Mouse (Mus musculus): Measurements from ENCODE around the gene Klrg1.
A peak's percentile ranks its signal among the peaks of the same experiment; 100 is the strongest.

Gene Klrg1

DNA sequence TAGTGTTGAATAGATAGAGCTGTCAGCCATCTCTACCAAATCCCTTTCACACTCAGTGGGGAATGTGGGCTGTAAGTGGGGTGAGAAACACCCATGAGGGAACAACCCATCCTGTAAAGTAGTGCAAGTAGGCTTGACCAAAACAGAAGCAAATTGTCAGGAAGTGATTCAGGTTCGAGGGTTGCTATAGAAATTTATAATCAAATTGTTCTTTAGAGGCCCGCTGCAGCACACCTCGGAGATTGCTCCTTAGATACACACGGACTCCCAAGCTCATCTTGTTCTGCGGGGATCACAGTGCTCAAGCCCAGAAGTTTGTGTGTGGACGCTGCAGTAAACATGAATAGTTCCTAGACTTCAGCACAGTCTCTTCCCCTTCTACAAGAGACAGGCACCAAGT lies at the start of gene Klrg1:
Gene Klrg1 (minus strand): TSS at position 101 of the 400 bp plus-strand sequence.
- no peak for DNase-seq

DNA sequence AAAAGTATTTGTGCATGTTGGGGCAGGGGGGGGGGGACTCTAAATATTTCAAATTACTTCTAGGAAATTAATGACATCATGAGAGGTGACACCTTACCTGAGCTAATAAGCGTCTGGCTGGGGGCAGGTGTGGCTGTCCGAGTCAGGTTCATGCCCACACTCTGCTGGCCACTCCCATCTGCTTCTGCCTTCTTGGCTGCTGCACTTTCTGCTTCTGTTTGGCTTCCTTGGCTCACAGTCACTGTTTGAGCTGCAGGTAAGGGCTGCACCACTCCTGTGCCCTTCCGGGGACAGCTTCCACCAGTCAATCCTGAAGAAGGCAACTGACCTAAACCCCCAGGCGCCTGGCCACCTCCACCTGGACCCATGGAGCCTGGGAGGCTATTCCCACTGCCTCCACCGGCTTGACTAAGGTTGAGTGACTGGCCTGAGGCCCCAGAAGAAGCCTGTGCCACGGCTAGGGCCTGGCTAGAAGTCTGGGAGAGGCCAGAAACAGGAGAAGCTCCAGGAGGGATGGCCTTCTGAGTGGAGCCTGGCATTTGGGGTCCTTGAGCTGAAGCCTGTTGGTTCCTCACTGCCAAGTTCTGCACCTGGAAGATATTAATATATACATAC lies 42.8 kb upstream of the Klrg1 start:
- peak; percentile 29 to 58 for DNase-seq

DNA sequence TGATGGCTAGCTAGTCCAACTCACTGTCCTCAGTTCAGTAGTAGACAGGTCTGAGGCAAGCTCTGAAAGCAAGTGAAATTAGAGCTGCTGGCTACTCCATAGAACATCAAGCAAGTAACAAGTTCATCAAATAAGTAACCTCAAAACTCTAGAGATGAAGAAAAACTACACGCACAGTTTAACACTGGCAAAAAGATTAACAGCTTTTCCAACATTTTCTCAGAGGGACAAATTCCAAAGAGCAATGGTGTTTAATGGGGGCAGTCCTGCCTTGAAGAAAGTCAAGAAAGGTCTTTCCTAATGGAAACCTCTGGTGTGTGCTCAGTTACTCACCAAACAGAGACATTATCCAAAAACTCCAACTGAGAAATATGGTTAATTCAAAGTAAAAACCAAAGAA lies 36.0 kb upstream of the Klrg1 start:
- DNase-seq, result no peak

DNA sequence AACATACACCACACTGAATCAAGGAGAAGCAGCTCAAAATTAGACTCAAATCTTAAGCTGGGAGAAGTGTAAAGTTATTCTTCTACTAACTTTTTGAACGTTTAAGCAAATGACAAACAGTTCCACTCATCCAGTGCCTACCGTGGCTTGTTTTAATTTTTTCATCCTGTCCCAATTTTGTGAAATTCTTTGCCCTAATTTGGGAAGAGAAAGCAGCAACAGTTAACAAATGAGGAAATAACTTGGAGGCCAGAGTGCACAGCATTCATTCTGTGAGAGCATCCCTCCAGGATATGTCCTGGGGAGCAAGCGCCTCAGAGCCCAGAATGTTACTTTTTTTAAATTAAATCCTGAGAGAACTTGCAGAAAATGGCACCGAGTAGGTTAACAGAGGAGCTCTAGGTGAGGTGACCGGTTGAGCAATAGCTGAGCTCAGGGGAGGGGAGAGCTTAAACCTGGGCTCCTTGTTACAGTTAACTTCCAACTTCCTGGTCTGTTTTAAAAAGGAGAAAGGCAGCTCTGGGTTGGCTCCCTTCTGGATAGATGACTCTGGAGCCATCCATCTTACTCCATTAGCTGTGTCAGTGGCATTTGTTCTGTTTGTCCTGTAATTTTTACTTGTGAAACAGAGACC lies 27.6 kb upstream of the Klrg1 start:
- DNase-seq, result no peak

DNA sequence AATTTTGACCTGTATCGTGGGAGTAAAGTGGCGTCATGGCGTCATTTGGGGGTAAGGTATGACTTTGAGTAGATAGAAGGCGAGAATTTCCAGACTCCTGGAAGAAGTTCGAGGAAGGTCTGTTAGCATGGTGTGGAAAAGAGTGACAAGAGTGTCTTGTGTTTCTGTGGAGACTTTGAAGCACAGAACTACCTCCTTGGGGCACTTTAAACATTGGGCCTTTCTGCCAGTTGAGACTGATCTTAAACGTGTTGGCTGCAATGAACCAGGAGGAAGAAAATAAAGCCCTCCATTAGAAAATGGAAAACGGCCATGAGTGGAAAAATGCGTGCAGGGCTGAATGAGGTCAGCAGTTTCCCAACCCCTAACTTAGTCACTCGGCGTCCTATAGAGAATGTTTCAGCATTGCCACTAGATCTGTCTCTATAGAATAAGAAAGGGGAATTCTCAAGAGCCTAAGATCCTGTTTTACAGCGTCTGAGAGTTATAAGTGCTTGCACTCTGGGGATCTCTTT lies 26.8 kb upstream of the Klrg1 start:
- no peak for DNase-seq

DNA sequence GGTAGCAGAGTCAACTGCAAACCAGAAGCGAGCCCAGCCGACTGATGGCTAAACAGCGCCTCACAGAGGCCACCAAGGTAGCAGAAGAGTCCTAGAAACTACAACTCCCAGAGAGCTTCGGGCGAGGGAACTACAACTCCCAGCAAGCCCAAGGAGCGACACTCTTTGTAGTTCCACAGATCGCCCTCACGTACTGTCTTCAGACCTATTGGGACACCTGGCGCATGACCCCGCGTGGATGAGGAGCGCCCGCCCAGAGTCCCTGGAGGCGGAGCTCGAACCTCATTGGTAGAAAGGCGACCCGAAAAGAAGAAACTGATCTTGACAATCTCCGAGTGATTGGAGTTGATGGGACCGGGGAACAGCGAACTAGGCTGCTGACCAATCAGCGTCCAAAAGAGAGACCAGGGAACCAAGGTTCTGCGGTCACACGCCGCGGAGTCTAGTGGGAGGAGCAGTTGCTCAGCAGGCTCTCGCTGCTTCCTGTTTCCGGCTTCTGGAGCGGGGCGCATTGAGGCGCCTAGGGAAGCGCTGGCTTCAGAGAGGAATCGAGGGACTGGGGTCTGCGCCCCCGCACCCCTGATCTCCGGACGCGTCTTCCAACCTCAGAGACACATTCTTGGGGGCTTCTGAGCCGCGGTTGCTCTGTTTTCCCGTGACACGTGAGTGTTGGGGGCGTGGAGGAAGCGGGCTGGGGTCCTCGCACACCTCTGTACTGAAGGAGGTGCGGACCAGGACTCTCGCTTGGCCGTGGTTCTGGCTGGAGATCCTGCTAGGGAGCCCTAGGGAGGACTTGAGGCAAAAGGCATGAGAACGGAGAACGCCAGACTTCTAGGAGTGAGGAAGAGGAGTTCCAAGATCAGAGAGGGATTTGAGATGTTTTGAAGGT lies 26.1 kb upstream of the Klrg1 start, which contains the start of gene M6pr:
Gene M6pr (plus strand): TSS at position 216 of the 889 bp plus-strand sequence.
- peak; percentile 96 to 99 for DNase-seq

DNA sequence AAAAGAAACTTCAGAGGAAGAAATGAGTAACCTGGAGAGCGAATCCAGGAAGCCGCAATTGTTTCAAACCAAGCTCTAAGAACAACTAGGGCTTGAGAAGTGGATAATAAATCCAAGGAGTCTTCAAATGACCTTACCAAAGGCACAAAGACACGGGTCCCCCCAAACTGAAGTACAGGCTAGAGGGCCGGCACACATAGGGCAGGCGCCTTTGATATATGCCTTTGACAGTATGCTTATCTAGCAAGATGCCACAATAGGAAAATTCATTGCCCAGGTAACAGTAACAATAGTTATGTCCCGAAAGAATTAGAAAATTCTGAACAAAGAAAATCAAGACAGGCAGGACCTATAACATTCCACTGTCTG lies 25.4 kb upstream of the Klrg1 start:
- no peak for DNase-seq

DNA sequence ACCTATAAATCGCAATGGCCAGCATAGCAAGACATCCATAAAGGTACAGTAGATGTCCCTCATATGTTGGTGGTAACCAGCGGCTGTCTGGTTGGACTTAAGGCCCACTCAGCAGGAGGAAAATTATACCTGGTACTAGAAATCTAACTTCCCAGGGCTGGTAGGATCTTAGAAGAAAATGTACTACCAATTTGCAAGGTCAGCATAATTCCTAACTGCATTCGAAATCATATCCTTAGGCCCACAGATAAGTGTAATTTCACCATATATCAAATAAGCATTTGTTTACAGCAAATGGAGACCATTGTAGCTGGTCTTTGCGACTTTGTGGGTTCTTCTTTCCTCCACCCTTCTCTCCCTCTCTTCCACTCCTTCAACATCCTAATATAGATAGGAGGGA lies 24.0 kb upstream of the Klrg1 start:
- DNase-seq, result no peak

DNA sequence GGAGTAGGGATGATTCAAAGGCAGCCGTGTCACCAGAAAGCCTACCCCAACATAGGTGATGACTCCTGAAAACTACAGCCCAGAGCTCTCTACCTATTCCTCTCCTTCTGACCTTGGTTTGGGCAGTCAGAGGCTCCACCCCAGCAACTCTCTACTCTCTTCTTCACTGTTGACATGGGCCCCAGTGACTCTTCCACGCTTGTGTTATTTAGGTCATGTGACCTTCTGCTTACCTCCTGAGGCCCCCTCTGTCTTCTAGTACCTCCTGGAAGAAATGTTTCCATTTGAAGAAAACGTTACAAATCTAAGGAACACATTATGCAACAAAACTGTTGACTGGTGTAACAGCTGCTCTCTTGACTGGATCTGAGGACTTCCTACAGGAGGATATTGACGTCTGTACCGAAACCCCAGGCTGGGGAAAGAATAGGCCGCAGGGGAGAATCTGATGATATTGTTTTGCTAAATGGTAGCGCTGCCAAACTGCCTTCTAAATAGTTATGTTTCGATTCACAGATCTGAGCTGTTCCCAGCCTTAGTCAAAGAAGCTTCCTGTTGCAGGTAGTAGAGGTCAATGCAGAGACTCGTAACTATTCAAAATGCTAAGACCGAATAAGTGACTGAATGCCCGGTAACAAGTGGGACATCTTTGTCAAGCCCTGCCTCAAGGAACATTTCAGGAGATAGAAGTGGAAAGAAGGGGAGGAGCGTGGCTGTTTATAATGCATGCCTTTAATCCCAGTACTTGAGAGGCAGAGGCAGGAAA lies 22.3 kb upstream of the Klrg1 start:
- DNase-seq, result no peak

DNA sequence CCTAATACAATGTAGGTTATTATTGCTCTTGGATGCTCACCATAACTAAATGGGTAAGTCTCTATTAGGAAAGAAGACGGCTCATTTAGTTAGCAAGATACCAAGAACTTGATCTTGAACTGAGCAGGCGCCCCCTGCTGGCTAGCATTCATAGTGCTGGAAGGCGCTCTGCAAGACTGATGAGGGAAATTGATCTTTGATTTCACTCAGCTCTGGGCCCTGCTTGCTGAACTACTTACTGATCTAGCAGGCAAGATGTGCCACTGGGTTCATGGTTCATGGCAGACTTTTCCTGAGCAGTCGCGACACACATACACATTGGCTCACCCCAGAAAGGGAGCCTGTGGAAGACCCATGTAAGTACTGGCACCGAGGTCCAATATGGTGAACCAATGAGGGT lies 21.7 kb upstream of the Klrg1 start:
- peak; percentile 78 to 91 for DNase-seq

DNA sequence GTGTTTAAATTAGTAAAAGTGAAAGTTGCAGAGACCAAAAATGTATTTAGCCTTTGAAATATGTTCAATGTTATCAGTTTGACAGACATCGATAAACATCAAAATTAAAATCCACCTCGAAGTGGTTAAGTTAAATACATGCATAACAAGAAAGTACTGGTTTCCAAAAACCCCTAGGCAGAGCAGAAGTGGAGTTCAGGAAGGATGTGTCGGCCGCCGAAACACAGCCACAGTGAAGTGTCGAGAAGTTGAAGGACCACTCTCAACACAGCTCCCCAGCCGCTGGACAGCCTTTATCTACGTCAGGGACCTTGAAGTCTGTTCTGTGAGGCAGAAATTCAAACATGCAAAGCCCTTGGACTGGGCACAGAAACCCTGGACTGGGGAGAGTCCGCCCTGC lies 20.8 kb upstream of the Klrg1 start:
- no peak for DNase-seq

DNA sequence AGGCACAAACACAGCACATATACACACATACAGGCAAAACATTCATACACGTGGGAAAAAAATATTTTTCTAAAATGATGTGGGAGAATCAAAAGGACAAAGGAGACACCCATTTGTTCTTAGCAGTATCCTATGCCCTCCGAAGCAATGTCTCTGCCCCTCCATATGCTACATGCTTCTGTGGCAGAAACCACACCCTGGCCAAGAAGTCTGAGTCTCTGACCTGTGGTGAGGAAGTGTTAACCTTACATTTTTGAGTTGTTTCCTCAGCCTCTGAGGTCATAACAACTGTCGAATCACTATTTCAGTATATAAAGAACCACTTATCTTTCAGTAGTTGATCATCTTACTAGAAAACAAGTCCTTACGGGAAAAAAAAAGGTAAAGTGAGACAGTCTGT lies 20.0 kb upstream of the Klrg1 start:
- DNase-seq, result no peak

DNA sequence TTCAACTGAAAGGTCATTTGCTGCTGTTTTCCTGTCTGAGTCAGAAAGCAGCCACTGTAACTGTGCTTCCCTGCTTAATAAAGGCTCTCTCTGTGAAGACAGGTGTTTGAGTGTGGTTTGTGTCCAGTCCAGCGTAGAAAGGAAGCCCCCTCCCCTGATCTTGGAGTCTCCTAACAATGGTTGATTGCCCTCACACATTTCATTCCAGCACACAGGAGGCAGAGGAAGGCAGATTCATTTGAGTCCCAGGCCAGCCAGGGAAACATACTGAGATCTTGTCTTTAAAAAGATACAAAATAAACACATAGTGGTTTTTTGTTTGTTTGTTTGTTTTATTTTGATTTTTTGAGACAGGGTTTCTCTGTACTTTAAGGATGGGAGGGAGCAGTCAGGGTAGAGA lies 19.4 kb upstream of the Klrg1 start:
- DNase-seq, result no peak

DNA sequence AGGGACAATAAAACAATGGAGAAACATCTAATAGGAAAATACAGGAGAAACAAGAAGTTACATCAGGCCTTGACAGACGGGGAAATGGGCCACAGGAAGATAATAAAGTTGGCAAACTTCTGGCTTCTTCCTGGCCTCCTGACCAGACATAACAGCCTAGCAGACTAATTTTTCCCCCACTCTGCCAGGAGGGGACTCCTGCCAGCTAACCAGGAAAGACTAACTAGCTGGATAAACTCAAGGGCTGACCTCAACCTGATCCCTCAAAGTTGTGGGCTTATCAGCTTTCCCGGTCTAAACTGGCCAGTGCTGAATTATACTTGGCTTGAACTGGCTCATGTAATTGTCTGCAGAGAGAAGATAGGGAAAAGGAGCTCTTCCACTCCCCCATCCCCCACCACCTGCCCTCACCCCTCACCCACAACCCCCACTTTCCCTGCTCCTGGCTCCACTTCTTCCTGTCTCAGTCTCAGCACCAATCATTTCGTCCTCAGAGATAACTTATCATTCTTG lies 17.0 kb upstream of the Klrg1 start:
- DNase-seq, result no peak

DNA sequence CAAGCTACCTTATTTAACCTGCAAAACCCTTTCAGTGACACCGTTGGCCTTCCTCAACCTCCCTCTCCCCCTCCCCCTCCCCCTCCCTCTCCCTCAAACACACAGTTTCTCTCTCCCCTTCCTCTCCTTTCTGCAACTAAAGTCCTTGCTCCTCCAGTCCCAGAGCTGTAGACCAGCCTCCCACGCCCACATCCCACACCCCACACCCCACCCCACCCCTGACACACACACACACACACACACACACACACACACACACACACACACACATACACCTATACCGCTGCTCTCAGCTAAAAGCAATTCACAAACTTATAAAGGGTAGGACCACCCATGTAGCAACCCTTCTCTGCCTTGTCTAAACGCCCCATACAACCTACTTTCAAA lies 15.5 kb upstream of the Klrg1 start:
- DNase-seq, result no peak

DNA sequence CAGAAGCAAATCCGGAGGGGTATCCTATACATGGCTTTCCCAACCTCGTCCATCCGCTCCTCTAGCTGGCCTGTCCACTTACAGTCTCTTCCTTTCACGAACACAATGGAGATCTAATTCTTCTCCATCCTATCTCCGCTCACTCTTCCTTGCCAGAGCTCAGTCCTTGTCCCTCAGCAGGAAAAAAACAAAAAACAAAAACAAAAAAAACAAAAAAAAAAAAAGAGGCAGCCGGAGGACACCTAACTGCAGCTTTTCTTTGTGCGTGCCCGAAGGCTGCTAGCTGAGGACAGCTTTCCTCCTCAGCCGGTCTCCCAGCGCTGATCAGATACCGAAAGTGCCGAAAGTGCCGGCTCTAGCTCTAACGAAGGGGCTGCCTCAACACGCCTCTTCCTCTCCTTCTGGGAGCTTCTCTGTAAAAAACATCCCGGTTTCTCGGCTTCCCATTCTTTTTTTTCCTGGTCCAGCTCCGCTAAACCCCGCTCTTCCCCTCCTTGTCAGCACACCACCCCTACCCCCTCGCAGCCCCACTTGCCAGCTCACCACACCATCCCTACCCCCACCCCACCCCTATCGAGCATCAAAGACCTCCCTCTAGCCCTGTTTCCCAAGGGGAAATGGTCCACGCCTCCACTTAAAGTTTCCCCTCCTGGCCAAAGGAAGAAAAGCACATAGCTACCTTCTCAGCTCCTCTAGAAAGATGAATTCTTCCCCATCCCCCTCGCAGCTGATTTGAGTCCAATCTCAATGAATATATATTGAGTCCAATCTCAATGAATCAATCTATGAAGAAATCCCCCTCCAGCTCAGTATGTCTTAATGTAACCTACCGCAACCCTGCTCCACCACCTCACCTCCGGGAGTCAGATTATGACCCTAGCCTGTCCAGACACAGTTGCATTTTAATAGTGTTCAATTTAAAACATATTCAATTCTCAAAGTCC lies 14.9 kb upstream of the Klrg1 start:
- peak in 1 of 2 experiments; percentile 13 for DNase-seq

DNA sequence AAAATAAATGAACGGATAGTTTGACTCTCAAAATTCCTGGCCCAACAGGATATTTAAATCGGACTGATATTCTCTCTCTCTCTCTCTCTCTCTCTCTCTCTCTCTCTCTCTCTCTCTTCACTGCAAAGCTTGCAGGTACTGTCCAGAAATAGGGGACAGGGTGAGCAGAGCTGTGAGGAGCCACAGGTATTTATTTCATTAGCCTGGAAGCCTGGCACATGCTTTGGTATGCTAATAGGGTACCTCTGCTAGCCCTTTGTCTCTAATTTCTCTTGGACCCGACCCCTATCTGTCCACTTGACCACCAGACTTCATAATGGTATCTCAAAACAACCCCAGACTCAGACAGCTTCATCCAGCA lies 14.2 kb upstream of the Klrg1 start:
- no peak for DNase-seq

DNA sequence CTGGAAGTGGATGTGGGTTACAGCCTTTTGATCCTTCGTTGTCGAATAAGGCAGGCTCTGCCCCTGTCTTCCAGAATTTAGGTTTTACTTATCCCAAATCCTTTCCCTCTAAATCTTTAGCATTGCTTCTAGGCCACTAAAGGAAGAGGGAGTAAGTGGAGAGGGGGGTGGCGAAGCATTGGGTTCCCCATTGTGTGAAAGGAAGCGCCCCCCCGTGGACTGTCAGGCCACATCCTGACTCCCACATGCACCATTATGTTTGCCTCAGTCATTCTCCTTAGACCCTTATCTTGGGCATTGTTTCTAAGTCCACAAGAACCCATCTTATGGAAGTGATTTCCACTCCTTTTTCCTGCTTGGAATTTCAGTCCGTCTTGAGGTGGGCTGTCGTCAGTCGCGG lies 12.6 kb upstream of the Klrg1 start:
- no peak for DNase-seq

DNA sequence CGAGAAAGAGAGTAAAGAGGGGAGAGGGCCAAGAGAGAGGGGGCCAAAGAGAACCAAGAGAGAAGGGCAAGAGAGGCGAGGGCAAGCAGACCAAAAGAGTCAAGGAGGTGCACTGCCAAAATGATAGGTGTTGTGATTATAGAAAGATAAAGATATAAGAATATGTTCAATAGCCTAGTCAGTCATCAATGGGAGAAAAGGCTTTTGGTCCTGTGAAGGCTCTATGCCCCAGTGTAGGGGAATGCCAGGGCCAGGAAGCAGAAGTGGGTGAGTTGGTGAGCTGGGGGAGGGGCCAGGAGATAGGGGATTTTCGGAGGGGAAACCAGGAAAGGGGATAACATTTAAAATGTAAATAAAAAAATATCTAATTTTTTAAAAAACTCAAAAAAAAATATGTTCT lies 11.6 kb upstream of the Klrg1 start:
- no peak for DNase-seq

DNA sequence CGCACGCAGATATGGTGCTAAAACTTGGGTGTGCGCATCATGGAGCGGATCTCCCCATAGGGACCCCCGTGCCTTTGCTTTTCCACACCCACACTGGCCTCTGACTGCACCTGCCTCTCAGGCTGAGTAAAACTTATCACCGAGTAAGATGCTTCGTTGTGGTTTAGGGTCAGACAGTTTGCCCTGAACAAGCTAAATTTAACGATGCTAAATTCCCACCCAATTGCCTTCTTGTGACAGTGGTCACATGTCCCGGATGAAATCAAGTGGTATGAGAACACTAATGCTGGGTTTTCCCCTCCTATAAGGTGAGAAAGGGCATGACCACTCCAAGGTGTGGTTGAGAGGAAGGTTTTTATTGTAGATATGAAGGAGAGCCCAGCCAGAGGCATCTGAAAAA lies 11.1 kb upstream of the Klrg1 start:
- DNase-seq, result no peak

DNA sequence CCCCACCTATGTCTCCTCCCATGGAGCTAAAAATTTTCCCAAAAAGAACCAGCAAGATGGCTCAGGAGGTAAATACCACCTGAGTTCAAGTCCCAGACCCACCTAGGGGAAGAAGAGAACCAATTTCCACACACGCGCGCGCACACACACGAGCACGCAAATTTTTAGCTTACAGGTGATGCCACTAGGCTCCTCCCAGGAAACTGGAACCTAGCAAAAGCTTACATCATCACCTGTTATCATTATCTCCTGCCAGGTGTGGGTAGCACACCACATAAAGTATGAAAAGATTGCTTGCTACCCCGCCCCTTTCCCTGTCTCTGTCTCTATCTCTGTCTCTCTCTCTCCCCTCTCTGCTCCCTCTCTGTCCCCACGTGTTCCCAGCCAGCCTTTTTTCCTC lies 10.4 kb upstream of the Klrg1 start:
- no peak for DNase-seq

DNA sequence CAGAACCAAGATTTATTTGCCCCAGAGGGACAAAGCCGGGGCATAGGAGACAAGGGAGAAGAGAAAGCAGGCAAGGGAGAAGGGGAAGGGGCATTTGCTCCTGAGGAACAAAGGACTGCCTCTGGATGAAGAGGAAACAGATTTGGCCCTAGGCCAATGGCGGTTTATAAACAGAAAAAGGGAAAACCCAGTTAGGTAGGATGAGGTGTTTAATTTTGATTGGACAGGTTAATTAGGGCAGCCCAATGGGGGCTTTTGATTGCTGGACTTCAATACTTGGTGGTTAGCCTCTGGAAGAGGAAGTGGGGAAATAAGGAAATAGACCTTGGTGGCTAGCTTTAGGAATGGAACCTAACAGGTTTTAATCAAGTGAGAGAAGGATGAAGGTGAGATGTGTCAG lies 9.5 kb upstream of the Klrg1 start:
- no peak for DNase-seq

All from kidney, postnatal 25 days (tissue).